Mouse (Mus musculus): ENCODE data around the gene Cartpt.

GRCm38 (mm10) chr13:99938606-99939319 is 37.9 kb upstream of the Cartpt start:
- no peak for TF ChIP-seq CTCF (IDR thresholded peaks at IDR 0.05; ENCODE audit: borderline replicate concordance, extremely low read depth, insufficient read depth, insufficient read length)
- no peak for TF ChIP-seq POLR2A (IDR thresholded peaks at IDR 0.05; ENCODE audit: borderline replicate concordance, extremely low read depth, insufficient read depth, insufficient read length, poor library complexity, severe bottlenecking)
